Mouse (Mus musculus) ES-E14 (cell line): ENCODE results near the gene Gm20390.

Experiments used
- MAFK ChIP-seq: IDR thresholded peaks from 2 replicates; pipeline ENCODE4 v1.6.1; 2014; ENCODE audit warnings: mild to moderate bottlenecking, low read depth, low read length, inconsistent platforms; ENCODE audit not compliant: insufficient read depth
- ZNF384 ChIP-seq: IDR thresholded peaks from 2 replicates; pipeline ENCODE4 v1.6.1; 2012; ENCODE audit warnings: low read depth, low read length, inconsistent platforms

GRCm38 (mm10) chr11:93957746-93958145 lies 10.3 kb downstream of the Gm20390 start:
- no peak for TF ChIP-seq MAFK
- TF ChIP-seq ZNF384, result no peak
